Mouse (Mus musculus): ENCODE data around the gene Tom1. TPM values are rescaled to one million over a fixed set of nuclear protein-coding genes. Genes with fewer than 3 reads are reported as not detected.

Tom1 gene
- total and polyA plus RNA-seq, 3 experiments, result 18.0 to 32.6 TPM; not detected in 1

DNA sequence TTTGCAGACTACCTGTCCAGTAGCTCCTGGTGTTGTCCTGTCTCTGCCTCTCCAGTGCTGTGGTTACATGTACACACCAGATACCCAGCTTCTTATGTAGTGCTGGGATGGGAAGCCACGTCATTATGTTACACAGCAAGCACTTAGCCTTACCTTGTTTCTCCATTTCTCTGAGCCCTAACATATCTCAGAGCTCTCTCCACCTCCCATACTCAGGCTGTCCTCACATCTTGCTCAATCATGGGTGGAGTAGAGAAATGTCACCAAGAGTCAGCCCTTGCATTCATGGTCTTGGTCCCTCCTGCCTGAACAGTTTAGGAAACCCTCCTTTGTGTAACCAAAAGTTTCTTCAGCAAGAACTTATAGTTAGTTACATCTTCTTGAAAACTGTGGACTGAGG, 6.2 kb downstream of the Tom1 start:
- no peaks in the 10 kb centered on the region for H3K79me2 ChIP-seq (ENCODE audit: control insufficient read depth, insufficient read depth, low read length, poor library complexity)
- no peak overlapping the region for H3K4me3 ChIP-seq (ENCODE audit: control insufficient read depth in 1 of 2, insufficient read depth in 1 of 2, low read depth in 2 of 2, low read length in 2 of 2)
- no peak overlapping the region for H3K27ac ChIP-seq (ENCODE audit: control insufficient read depth, low read depth, low read length)
- no peaks in the 10 kb centered on the region for H3K4me1 ChIP-seq (ENCODE audit: control insufficient read depth in 1 of 2, insufficient read depth in 2 of 2, low read length in 2 of 2)
- H3K27me3 ChIP-seq (ENCODE audit: control insufficient read depth in 1 of 2, insufficient read depth in 2 of 2, low read length in 2 of 2), result no peaks in the 10 kb centered on the region
- H3K9me3 ChIP-seq (replicated peaks; ENCODE audit: insufficient read depth, low read length), result no peaks in the 10 kb centered on the region
- H3K9ac ChIP-seq (ENCODE audit: control insufficient read depth, low read depth, low read length, poor library complexity, severe bottlenecking), result no peak overlapping the region
- TF ChIP-seq EP300 (IDR thresholded peaks at IDR 0.05; ENCODE audit: low read depth in 1 of 2, low read length in 2 of 2) (no peak), JUND (IDR thresholded peaks at IDR 0.05; ENCODE audit: low read depth, low read length) (no peak), MYB (IDR thresholded peaks at IDR 0.05; ENCODE audit: low read depth, low read length) (no peak), GATA1 (IDR thresholded peaks at IDR 0.05; ENCODE audit: low read depth, low read length) (no peak), MAX (IDR thresholded peaks at IDR 0.05; ENCODE audit: low read length) (no peak), NRF1 (IDR thresholded peaks at IDR 0.05; ENCODE audit: insufficient read depth, low read depth, low read length, poor library complexity, severe bottlenecking) (no peak), BHLHE40 (IDR thresholded peaks at IDR 0.05; ENCODE audit: borderline replicate concordance, low read depth, low read length) (no peak), ZMIZ1 (IDR thresholded peaks at IDR 0.05; ENCODE audit: low read depth, low read length) (no peak), ETS1 (IDR thresholded peaks at IDR 0.05; ENCODE audit: low read depth, low read length) (no peak), E2F4 (IDR thresholded peaks at IDR 0.05; ENCODE audit: borderline replicate concordance, low read depth, low read length) (no peak), SMC3 (IDR thresholded peaks at IDR 0.05; ENCODE audit: low read depth, low read length) (no peak), NELFE (IDR thresholded peaks at IDR 0.05; ENCODE audit: low read depth, low read length) (no peak), CHD1 (IDR thresholded peaks at IDR 0.05; ENCODE audit: low read depth, low read length) (no peak), CTCF (IDR thresholded peaks at IDR 0.05 in 2 of 3, conservative IDR thresholded peaks at IDR 0.05 in 1 of 3; ENCODE audit: control insufficient read depth in 1 of 3, insufficient read depth in 1 of 3, low read depth in 2 of 3, low read length in 3 of 3, poor library complexity in 1 of 3, severe bottlenecking in 1 of 3) (no peak), TCF12 (IDR thresholded peaks at IDR 0.05; ENCODE audit: low read depth, low read length) (no peak), CHD2 (IDR thresholded peaks at IDR 0.05; ENCODE audit: low read length) (no peak), MEF2A (IDR thresholded peaks at IDR 0.05; ENCODE audit: extremely low read depth, insufficient replicate concordance, low read depth, low read length, poor library complexity, severe bottlenecking) (no peak)
- no peak for DNase-seq (ENCODE audit: low read depth, low spot score)
- peaks cover 0 to 2% of the 10 kb centered on the region in 2 experiments; a peak in 2 of 4 replicates for H3K36me3 ChIP-seq (ENCODE audit: control insufficient read depth in 1 of 2, insufficient read depth in 2 of 2, low read length in 2 of 2)

DNA sequence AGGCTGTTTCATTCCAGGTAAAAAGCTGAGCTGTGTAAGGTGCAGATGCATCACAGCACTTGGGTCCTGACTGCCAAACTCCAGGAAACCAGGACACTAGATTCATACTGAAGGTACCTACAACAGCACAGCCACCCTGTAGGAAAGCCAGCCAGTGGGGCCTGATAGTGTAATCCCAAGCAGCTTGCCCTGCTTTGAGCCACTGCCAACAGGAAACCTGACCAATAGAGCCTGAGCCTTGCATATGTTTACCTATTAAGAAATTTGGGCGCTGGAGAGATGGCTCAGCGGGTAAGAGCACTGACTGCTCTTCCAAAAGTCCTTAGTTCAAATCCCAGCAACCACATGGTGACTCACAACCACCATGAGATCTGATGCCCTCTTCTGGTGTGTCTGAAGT, 8.7 kb downstream of the Tom1 start:
- TF ChIP-seq USF1 (IDR thresholded peaks at IDR 0.05; ENCODE audit: low read depth, low read length) (no peak), CHD1 (IDR thresholded peaks at IDR 0.05; ENCODE audit: low read depth, low read length) (no peak), SMC3 (IDR thresholded peaks at IDR 0.05; ENCODE audit: low read depth, low read length) (no peak), BHLHE40 (IDR thresholded peaks at IDR 0.05; ENCODE audit: borderline replicate concordance, low read depth, low read length) (no peak), CHD2 (IDR thresholded peaks at IDR 0.05; ENCODE audit: low read length) (no peak), RCOR1 (IDR thresholded peaks at IDR 0.05; ENCODE audit: low read depth, low read length) (no peak), HCFC1 (IDR thresholded peaks at IDR 0.05; ENCODE audit: low read depth, low read length) (no peak), MEF2A (IDR thresholded peaks at IDR 0.05; ENCODE audit: extremely low read depth, insufficient replicate concordance, low read depth, low read length, poor library complexity, severe bottlenecking) (no peak), JUND (IDR thresholded peaks at IDR 0.05; ENCODE audit: low read depth, low read length) (no peak), CTCF (IDR thresholded peaks at IDR 0.05 in 2 of 3, conservative IDR thresholded peaks at IDR 0.05 in 1 of 3; ENCODE audit: control insufficient read depth in 1 of 3, insufficient read depth in 1 of 3, low read depth in 2 of 3, low read length in 3 of 3, poor library complexity in 1 of 3, severe bottlenecking in 1 of 3) (no peak)
- H3K27me3 ChIP-seq (ENCODE audit: control insufficient read depth in 1 of 2, insufficient read depth in 2 of 2, low read length in 2 of 2), result no peaks in the 10 kb centered on the region
- no peak for DNase-seq (ENCODE audit: low read depth, low spot score)
- H3K4me1 ChIP-seq (ENCODE audit: control insufficient read depth in 1 of 2, insufficient read depth in 2 of 2, low read length in 2 of 2), result no peaks in the 10 kb centered on the region
- no peak overlapping the region for H3K27ac ChIP-seq (ENCODE audit: control insufficient read depth, low read depth, low read length)
- H3K9ac ChIP-seq (ENCODE audit: control insufficient read depth, low read depth, low read length, poor library complexity, severe bottlenecking), result no peak overlapping the region
- H3K36me3 ChIP-seq (ENCODE audit: control insufficient read depth in 1 of 2, insufficient read depth in 2 of 2, low read length in 2 of 2), result no peaks in the 10 kb centered on the region
- no peaks in the 10 kb centered on the region for H3K9me3 ChIP-seq (replicated peaks; ENCODE audit: insufficient read depth, low read length)
- H3K4me3 ChIP-seq (ENCODE audit: control insufficient read depth in 1 of 2, insufficient read depth in 1 of 2, low read depth in 2 of 2, low read length in 2 of 2), result no peak overlapping the region
- no peaks in the 10 kb centered on the region for H3K79me2 ChIP-seq (ENCODE audit: control insufficient read depth, insufficient read depth, low read length, poor library complexity)

Data from MEL (cell line).